Mouse (Mus musculus) CH12.LX (cell line): Measurements from ENCODE around the gene Spata33. TPM values are rescaled to one million over a fixed set of nuclear protein-coding genes. Genes with fewer than 3 reads are reported as not detected.

Experiments
- DNase-seq: peaks from one replicate; pipeline ENCODE4 v3.0.0-alpha.2; 2013; ENCODE audit errors: extremely low read depth
- H3K27ac ChIP-seq: 2 replicates; pipeline ENCODE4 v1.5.1; 2012; ENCODE audit warnings: low read depth, mild to moderate bottlenecking, control low read depth, moderate library complexity; ENCODE audit not compliant: insufficient read depth
- H3K27me3 ChIP-seq: replicated peaks from 2 replicates; pipeline ENCODE3; 2012; ENCODE audit warnings: inconsistent platforms
- H3K36me3 ChIP-seq, 2 experiments: replicated peaks in 1 of 2; 2 replicates each; pipeline versions ENCODE3 to v1.6.1; 2012; ENCODE audit warnings: inconsistent platforms in 1 of 2, low read length in 1 of 2, mild to moderate bottlenecking in 1 of 2, mixed read lengths in 1 of 2, moderate library complexity in 1 of 2; ENCODE audit not compliant: control insufficient read depth in 1 of 2, insufficient read depth in 1 of 2
- H3K4me1 ChIP-seq, 2 experiments: 2 replicates each; pipeline ENCODE4 v1.6.1; 2012; ENCODE audit warnings: inconsistent platforms in 1 of 2, moderate library complexity in 1 of 2; ENCODE audit not compliant: insufficient read depth in 2 of 2, control insufficient read depth in 1 of 2
- H3K4me2 ChIP-seq: 2 replicates; pipeline ENCODE4 v1.6.1; 2012; ENCODE audit warnings: low read depth, mild to moderate bottlenecking, control low read depth; ENCODE audit not compliant: poor library complexity, insufficient read depth, severe bottlenecking
- H3K4me3 ChIP-seq, 3 experiments: fragments of 150-350 bp in 1 of 3; sonication (generic) in 1 of 3; replicated peaks in 1 of 3; 2 replicates each; pipeline versions ENCODE3 to v1.5.1; 2011 to 2012; ENCODE audit warnings: low read depth in 2 of 3, low read length in 2 of 3, mild to moderate bottlenecking in 2 of 3, moderate library complexity in 2 of 3, control low read depth in 1 of 3, improper control_type of control experiment in 1 of 3, inconsistent platforms in 1 of 3, mixed read lengths in 1 of 3; ENCODE audit not compliant: poor library complexity in 1 of 3
- H3K79me2 ChIP-seq: replicated peaks from 2 replicates; pipeline ENCODE4 v1.6.1; 2012; ENCODE audit warnings: mild to moderate bottlenecking, moderate library complexity; ENCODE audit not compliant: control insufficient read depth, poor library complexity, insufficient read depth, severe bottlenecking; ENCODE audit errors: extremely low read depth
- H3K9ac ChIP-seq: 2 replicates; pipeline ENCODE4 v1.6.1; 2012; ENCODE audit warnings: low read depth, mild to moderate bottlenecking, control low read depth, moderate library complexity; ENCODE audit not compliant: insufficient read depth
- H3K9me3 ChIP-seq: replicated peaks from 2 replicates; pipeline ENCODE3; 2012; ENCODE audit warnings: low read length, inconsistent platforms, mixed read lengths
- CHD1 ChIP-seq: IDR thresholded peaks from 2 replicates; pipeline ENCODE4 v1.6.1; 2012; ENCODE audit warnings: low read depth, low read length, improper control_type of control experiment, inconsistent platforms
- CHD2 ChIP-seq: IDR thresholded peaks from 2 replicates; pipeline ENCODE4 v1.6.1; 2011; ENCODE audit warnings: low read length, improper control_type of control experiment
- CTCF ChIP-seq, 2 experiments: IDR thresholded peaks in 1 of 2; conservative IDR thresholded peaks in 1 of 2; 2 replicates each; pipeline ENCODE4 v1.5.1; 2011 to 2012; ENCODE audit warnings: low read depth in 2 of 2, low read length in 2 of 2, improper control_type of control experiment in 1 of 2, inconsistent platforms in 1 of 2, mild to moderate bottlenecking in 1 of 2, moderate library complexity in 1 of 2
- E2F4 ChIP-seq: IDR thresholded peaks from 2 replicates; pipeline ENCODE4 v1.6.1; 2011; ENCODE audit warnings: low read depth, low read length, improper control_type of control experiment; ENCODE audit not compliant: insufficient replicate concordance
- ELF1 ChIP-seq: IDR thresholded peaks from 2 replicates; pipeline ENCODE4 v1.6.1; 2014; ENCODE audit warnings: low read depth, mild to moderate bottlenecking, inconsistent platforms, low read length, improper control_type of control experiment
- ETS1 ChIP-seq: conservative IDR thresholded peaks from 2 replicates; pipeline ENCODE4 v1.6.1; 2012; ENCODE audit warnings: low read depth, mild to moderate bottlenecking, inconsistent platforms, low read length, improper control_type of control experiment, moderate library complexity
- GABPA ChIP-seq: IDR thresholded peaks from 2 replicates; pipeline ENCODE4 v1.6.1; 2012; ENCODE audit warnings: low read depth, low read length, improper control_type of control experiment, inconsistent platforms; ENCODE audit not compliant: insufficient replicate concordance
- HCFC1 ChIP-seq: IDR thresholded peaks from 2 replicates; pipeline ENCODE4 v1.6.1; 2012; ENCODE audit warnings: low read depth, mild to moderate bottlenecking, inconsistent platforms, low read length, improper control_type of control experiment
- IRF4 ChIP-seq: IDR thresholded peaks from 2 replicates; pipeline ENCODE4 v1.6.1; 2014; ENCODE audit warnings: low read depth, mild to moderate bottlenecking, inconsistent platforms, low read length, improper control_type of control experiment
- JUN ChIP-seq: IDR thresholded peaks from 2 replicates; pipeline ENCODE4 v1.6.1; 2011; ENCODE audit warnings: low read depth, mild to moderate bottlenecking, low read length, improper control_type of control experiment, moderate library complexity; ENCODE audit not compliant: insufficient read depth
- JUND ChIP-seq: conservative IDR thresholded peaks from 2 replicates; pipeline ENCODE4 v1.6.1; 2011; ENCODE audit warnings: low read depth, low read length, improper control_type of control experiment
- KAT2A ChIP-seq: IDR thresholded peaks from 2 replicates; pipeline ENCODE4 v1.6.1; 2012; ENCODE audit warnings: low read length, improper control_type of control experiment, inconsistent platforms; ENCODE audit not compliant: insufficient replicate concordance
- MAFK ChIP-seq: IDR thresholded peaks from 2 replicates; pipeline ENCODE4 v1.6.1; 2011; ENCODE audit warnings: low read length, improper control_type of control experiment; ENCODE audit not compliant: insufficient replicate concordance
- MAX ChIP-seq: IDR thresholded peaks from 2 replicates; pipeline ENCODE4 v1.6.1; 2011; ENCODE audit warnings: low read length, improper control_type of control experiment
- MAZ ChIP-seq: IDR thresholded peaks from 2 replicates; pipeline ENCODE4 v1.6.1; 2012; ENCODE audit warnings: low read depth, mild to moderate bottlenecking, inconsistent platforms, low read length, improper control_type of control experiment, moderate library complexity
- MEF2A ChIP-seq: IDR thresholded peaks from 2 replicates; pipeline ENCODE4 v1.6.1; 2014; ENCODE audit warnings: low read depth, mild to moderate bottlenecking, inconsistent platforms, low read length, improper control_type of control experiment, borderline replicate concordance
- MYC ChIP-seq: IDR thresholded peaks from 2 replicates; pipeline ENCODE4 v1.6.1; 2011; ENCODE audit warnings: low read depth, mild to moderate bottlenecking, improper control_type of control experiment, low read length
- NELFE ChIP-seq: IDR thresholded peaks from 2 replicates; pipeline ENCODE4 v1.6.1; 2011; ENCODE audit warnings: low read depth, low read length, improper control_type of control experiment
- PAX5 ChIP-seq: IDR thresholded peaks from 2 replicates; pipeline ENCODE4 v1.6.1; 2012; ENCODE audit warnings: low read length, inconsistent platforms, mixed read lengths
- RAD21 ChIP-seq: IDR thresholded peaks from 2 replicates; pipeline ENCODE4 v1.6.1; 2011; ENCODE audit warnings: low read depth, mild to moderate bottlenecking, low read length, improper control_type of control experiment, moderate library complexity
- SIN3A ChIP-seq: IDR thresholded peaks from 2 replicates; pipeline ENCODE4 v1.6.1; 2012; ENCODE audit warnings: low read length, improper control_type of control experiment, inconsistent platforms
- SMC3 ChIP-seq: IDR thresholded peaks from 2 replicates; pipeline ENCODE4 v1.6.1; 2011; ENCODE audit warnings: low read depth, low read length, improper control_type of control experiment
- TCF12 ChIP-seq: IDR thresholded peaks from 2 replicates; pipeline ENCODE4 v1.6.1; 2014; ENCODE audit warnings: low read depth, mild to moderate bottlenecking, inconsistent platforms, low read length, improper control_type of control experiment
- USF2 ChIP-seq: conservative IDR thresholded peaks from 2 replicates; pipeline ENCODE4 v1.6.1; 2011; ENCODE audit warnings: low read depth, low read length, improper control_type of control experiment
- ZC3H11A ChIP-seq: IDR thresholded peaks from 2 replicates; pipeline ENCODE4 v1.6.1; 2012; ENCODE audit warnings: low read depth, mild to moderate bottlenecking, inconsistent platforms, low read length, improper control_type of control experiment
- dilution Hi-C: fragments of 300-500 bp; cut with MboI; formaldehyde crosslinking; loops from 2 replicates; pipeline ENCODE4 v1.14.3; 2020; ENCODE audit warnings: low sequenced_read_pairs; ENCODE audit not compliant: extremely low pct_unique_long_range_greater_than_20kb, extremely low pct_ligation_motif_present
- in situ Hi-C: fragments of 300-500 bp; cut with MboI; formaldehyde crosslinking; loops from 3 replicates; pipeline ENCODE4 v1.14.3; 2019; ENCODE audit warnings: low sequenced_read_pairs, low pct_ligation_motif_present, low pct_unique_long_range_greater_than_20kb, mixed read lengths
- polyA plus RNA-seq: library from polyadenylated mRNA; unstranded; fragments of >175 nt; gene quantifications from 2 replicates; pipeline ENCODE4 v1.2.1, GENCODE M21; 2012; ENCODE audit warnings: low read depth; ENCODE audit not compliant: insufficient read length
- total RNA-seq, 2 experiments: library from RNA; depleted of rRNA; stranded (reverse); fragments of 300-350 nt in 1 of 2; fragments of >200 nt in 1 of 2; gene quantifications; 2 replicates each; pipeline ENCODE4 v1.2.3; 2012 to 2014

The Spata33 gene
- total and polyA plus RNA-seq, 3 experiments = 0.36 to 0.41 (median 0.38) TPM

GRCm38 (mm10) chr8:123267926-123268656, 55.5 kb downstream of the Spata33 start:
- Histone ChIP-seq H3K79me2 (no peaks in the 10 kb centered on the region), H3K9ac (no peak overlapping the region), H3K27me3 (no peaks in the 10 kb centered on the region), H3K4me2 (no peak overlapping the region), H3K36me3 (peaks cover 82 to 98% of the 10 kb centered on the region in 2 experiments), H3K9me3 (no peaks in the 10 kb centered on the region), H3K4me1 (no peaks in the 10 kb centered on the region), H3K27ac (no peak overlapping the region)
- DNase-seq = no peak
- in situ Hi-C loops = no loop called here
- dilution Hi-C loops = no loop called here
- TF ChIP-seq MAX = no peak
- no peak for TF ChIP-seq CTCF (conservative IDR thresholded peaks at IDR 0.05 in 1 of 2, IDR thresholded peaks at IDR 0.05 in 1 of 2; ENCODE audit: low read depth in 2 of 2, low read length in 2 of 2)
- no peak for TF ChIP-seq CHD2
- TF ChIP-seq TCF12 = no peak
- TF ChIP-seq ZC3H11A = no peak
- TF ChIP-seq GABPA = no peak
- TF ChIP-seq USF2 = no peak
- TF ChIP-seq SIN3A = no peak
- no peak for TF ChIP-seq NELFE
- no peak for TF ChIP-seq PAX5
- TF ChIP-seq JUN = no peak
- TF ChIP-seq MEF2A = no peak
- no peak for TF ChIP-seq MAZ
- TF ChIP-seq, all 38 proteins: peak for 0
- no peak overlapping the region for H3K4me3 ChIP-seq

DNA sequence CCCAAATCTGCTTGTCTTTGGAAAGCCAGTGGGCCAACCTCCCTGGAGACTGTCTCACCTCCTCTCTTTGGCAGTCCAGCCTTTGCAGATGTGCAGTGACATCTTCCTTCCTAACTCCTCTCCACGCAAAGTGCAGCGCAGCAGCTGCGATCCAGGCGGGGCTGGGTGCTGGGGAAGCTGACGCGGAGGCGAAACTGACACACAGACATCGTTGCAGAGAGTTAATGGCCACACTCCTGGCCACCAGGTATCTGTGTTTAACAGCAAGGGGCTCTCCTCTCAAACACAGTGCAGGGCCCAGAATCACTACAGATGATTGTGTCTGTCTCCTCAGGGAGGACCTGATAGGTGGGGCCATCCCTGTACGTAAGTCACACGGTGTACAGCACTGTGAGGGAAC, 58.5 kb downstream of the Spata33 start:
- no peaks in the 10 kb centered on the region for H3K79me2 ChIP-seq
- peaks cover 85 to 98% of the 10 kb centered on the region in 2 experiments for H3K36me3 ChIP-seq
- no peaks in the 10 kb centered on the region for H3K9me3 ChIP-seq
- H3K4me3 ChIP-seq = no peak overlapping the region
- TF ChIP-seq RAD21 = no peak
- TF ChIP-seq JUND = no peak
- no peak for TF ChIP-seq SMC3
- no peak for TF ChIP-seq CHD1
- TF ChIP-seq MAZ = no peak
- TF ChIP-seq MYC = no peak
- TF ChIP-seq MAFK = no peak
- TF ChIP-seq ELF1 = no peak
- no peak for TF ChIP-seq IRF4
- no peak for TF ChIP-seq SIN3A
- no peak for TF ChIP-seq E2F4
- no peak for TF ChIP-seq HCFC1
- no peak for TF ChIP-seq ZC3H11A
- TF ChIP-seq USF2 = no peak
- TF ChIP-seq MEF2A = no peak
- no peak for TF ChIP-seq JUN
- TF ChIP-seq ETS1 = no peak
- no peak for TF ChIP-seq KAT2A
- no peak for TF ChIP-seq CTCF (conservative IDR thresholded peaks at IDR 0.05 in 1 of 2, IDR thresholded peaks at IDR 0.05 in 1 of 2; ENCODE audit: low read depth in 2 of 2, low read length in 2 of 2)
- dilution Hi-C loops (no loop called here), in situ Hi-C loops (no loop called here)
- no peak overlapping the region for H3K4me2 ChIP-seq
- H3K27me3 ChIP-seq = no peaks in the 10 kb centered on the region
- no peak overlapping the region for H3K9ac ChIP-seq
- no peak for DNase-seq
- no peak overlapping the region for H3K27ac ChIP-seq
- no peaks in the 10 kb centered on the region for H3K4me1 ChIP-seq
